Mouse (Mus musculus): ENCODE results near the gene Orc4. TPM values are rescaled to one million over a fixed set of nuclear protein-coding genes. Genes with fewer than 3 reads are reported as not detected.
A peak's percentile ranks its signal among the peaks of the same experiment; 100 is the strongest.

Gene Orc4
- polyA plus RNA-seq (2015; fragmentation: Nextera tagmentation; extraction: Ambion mirVana), result 88.0 and 92.1 TPM in 2 replicates

DNA sequence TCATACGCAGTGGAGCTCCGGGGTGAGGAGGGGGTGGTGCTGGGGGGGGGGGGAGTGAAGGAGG lies at the start of gene Orc4:
Orc4 (minus strand) TSS at position 26 of the 64 bp plus-strand sequence.
- ATAC-seq (ENCODE audit: insufficient number of reproducible peaks, low FRiP score, low TSS enrichment, low read depth), result no peak
- peaks cover 7% of the 10 kb centered on the region for H3K4me1 ChIP-seq
- 0% methylated on average over 2 of the region's 2 CpGs for WGBS
- H3K9me3 ChIP-seq, result no peaks in the 10 kb centered on the region
- peak within 1 kb of the TSS; percentile 90 for H3K4me3 ChIP-seq
- peak within 1 kb of the TSS; percentile 98 for H3K27ac ChIP-seq
- peak within 1 kb of the TSS; percentile 76 for H3K9ac ChIP-seq
- peak within 1 kb of the TSS; percentile 57 for H3K4me2 ChIP-seq
- no peaks in the 10 kb centered on the region for H3K27me3 ChIP-seq
- H3K36me3 ChIP-seq, result no peaks in the 10 kb centered on the region

DNA sequence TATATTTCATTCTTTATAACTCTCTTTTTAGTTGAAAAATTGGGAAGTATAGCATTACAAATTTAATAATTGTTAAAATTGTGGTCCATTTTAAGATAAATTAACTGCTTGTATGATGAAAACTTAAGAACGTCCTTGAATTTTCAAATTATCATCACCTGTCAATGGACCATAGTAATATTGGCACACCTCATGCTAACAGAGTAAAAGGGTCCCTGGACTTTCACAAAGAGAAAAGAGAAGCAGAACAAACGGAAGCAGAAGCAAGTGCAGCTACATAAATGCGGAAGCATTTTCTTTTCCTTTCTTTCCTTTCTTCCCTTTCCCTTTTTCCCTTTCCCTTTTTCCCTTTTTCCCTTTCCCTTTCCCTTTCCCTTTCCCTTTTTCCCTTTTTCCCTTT lies 40.2 kb upstream of the Orc4 start:
- H3K27ac ChIP-seq, result no peak overlapping the region
- H3K4me2 ChIP-seq, result no peak overlapping the region
- no peak overlapping the region for H3K9ac ChIP-seq
- no peaks in the 10 kb centered on the region for H3K9me3 ChIP-seq
- peaks cover 7% of the 10 kb centered on the region; the same call in 1 of the 2 replicates for H3K36me3 ChIP-seq
- H3K4me3 ChIP-seq, result no peak overlapping the region
- no peaks in the 10 kb centered on the region for H3K4me1 ChIP-seq
- no peak for ATAC-seq (ENCODE audit: insufficient number of reproducible peaks, low FRiP score, low TSS enrichment, low read depth)
- WGBS, result 83% methylated on average over 3 of the region's 3 CpGs
- no peaks in the 10 kb centered on the region for H3K27me3 ChIP-seq

DNA sequence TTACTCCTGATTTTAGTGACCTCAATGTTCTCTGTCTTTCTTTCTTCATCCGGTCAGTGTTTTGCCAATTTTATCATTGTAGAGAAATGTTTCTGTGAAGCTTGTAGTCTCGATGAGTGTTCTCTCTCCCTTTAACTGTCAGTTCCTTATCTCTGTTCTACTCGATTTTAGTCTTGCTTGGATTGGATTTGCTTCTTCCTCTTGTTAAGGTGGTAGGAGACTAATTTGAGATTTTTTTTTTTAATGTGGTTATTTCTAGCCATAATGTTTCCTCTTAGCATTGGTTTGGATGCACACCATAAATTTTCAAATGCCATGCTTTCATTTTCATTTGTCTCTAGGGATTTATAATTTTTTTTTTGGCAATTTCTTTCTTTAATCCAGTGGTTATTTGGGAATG lies 28.8 kb upstream of the Orc4 start:
- Histone ChIP-seq H3K36me3 (no peaks in the 10 kb centered on the region), H3K9ac (no peak overlapping the region), H3K27ac (no peak overlapping the region), H3K4me2 (no peak overlapping the region), H3K4me3 (no peak overlapping the region), H3K9me3 (no peaks in the 10 kb centered on the region), H3K4me1 (no peaks in the 10 kb centered on the region), H3K27me3 (no peaks in the 10 kb centered on the region)
- no peak for ATAC-seq (ENCODE audit: insufficient number of reproducible peaks, low FRiP score, low TSS enrichment, low read depth)
- WGBS, result 80% methylated on average over 3 of the region's 3 CpGs

DNA sequence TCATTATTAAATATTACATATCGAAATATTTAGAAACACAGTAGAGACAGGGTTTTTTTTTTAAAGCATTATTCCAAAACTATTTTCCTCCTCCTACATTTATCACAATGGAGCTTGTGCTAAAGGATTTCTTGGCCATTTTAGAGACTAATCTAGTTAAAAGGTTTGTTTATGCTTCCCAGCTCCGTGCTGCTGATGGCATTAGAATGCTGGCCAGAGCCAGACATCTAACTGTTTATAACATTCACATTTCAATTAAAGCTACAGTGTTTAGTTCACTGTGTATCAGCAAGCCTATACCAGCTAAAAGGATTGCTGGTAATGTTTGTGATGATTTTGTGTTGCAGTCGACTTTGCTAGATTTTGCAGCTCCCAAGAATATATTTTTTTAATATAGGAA lies 6.5 kb upstream of the Orc4 start:
- 0 out of 2 replicates have a peak, but pooled peaks cover 3% of the 10 kb centered on the region for H3K4me1 ChIP-seq
- no peak overlapping the region for H3K9ac ChIP-seq
- ATAC-seq (ENCODE audit: insufficient number of reproducible peaks, low FRiP score, low TSS enrichment, low read depth), result no peak
- H3K27ac ChIP-seq, result no peak overlapping the region
- no peaks in the 10 kb centered on the region for H3K9me3 ChIP-seq
- no peak overlapping the region for H3K4me2 ChIP-seq
- H3K27me3 ChIP-seq, result no peaks in the 10 kb centered on the region
- 58% methylated on average over 3 of the region's 3 CpGs for WGBS
- H3K36me3 ChIP-seq, result no peaks in the 10 kb centered on the region
- H3K4me3 ChIP-seq, result no peak overlapping the region

DNA sequence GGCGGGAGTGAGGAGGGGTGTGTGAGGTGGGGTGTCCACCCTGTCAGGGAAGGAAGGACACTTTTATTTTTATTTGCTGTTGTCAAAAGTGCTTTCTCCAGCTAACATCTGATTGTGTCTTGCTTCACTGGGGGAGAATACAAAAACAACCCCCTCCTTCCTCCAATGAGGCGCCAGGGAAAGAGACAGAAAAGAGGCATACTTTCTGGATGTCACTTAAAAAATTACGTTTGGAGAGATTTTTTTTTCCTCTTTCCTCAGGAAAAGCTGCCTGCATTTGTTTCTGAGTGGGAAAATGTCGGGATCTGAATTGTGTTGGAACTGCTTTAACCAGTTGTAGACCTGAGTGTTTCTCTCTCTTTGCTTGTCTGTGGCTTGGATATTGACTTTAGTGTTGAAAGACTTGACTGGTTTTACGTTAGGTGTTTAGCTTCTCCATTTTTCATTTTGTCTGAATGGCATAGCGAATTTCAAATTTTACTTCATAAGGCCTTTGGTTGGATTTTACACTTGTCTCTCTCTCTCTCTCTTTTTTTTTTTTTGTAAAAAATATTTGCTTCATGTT lies 321 bp upstream of the Orc4 start:
- H3K36me3 ChIP-seq, result no peaks in the 10 kb centered on the region
- H3K27ac ChIP-seq, result peak overlapping the region; percentile 98
- no peaks in the 10 kb centered on the region for H3K9me3 ChIP-seq
- 8% methylated on average over 5 of the region's 6 CpGs for WGBS
- H3K4me1 ChIP-seq, result peaks cover 7% of the 10 kb centered on the region
- peak overlapping the region; percentile 90 for H3K4me3 ChIP-seq
- no peaks in the 10 kb centered on the region for H3K27me3 ChIP-seq
- peak overlapping the region; percentile 57 for H3K4me2 ChIP-seq
- peak overlapping the region; percentile 76 for H3K9ac ChIP-seq
- no peak for ATAC-seq (ENCODE audit: insufficient number of reproducible peaks, low FRiP score, low TSS enrichment, low read depth)

DNA sequence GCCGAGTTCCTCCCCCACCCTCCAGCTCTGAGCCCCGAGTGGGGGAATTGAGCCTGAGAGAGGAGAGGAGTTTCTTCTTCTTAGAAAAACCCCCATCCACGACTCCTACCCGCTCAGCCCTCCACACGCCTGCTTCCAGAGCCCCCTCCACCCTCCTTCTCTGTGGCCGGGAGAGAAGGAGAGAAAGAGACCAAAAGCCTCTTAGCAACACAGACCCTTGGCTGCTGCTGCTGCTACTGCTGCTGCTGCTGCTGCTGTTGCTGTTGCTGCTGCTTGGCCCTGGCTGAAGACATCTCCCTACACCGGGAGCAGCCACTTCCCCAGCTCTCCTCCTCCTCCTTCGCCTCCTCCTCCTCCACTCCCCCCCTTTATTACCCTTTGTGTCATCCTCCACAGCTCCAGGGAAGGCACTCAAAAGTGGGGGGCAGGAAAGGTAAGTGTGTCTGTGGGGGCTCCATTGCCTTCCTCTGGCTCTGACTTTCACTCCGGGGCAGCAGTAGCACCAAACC lies 280 bp downstream of the Orc4 start:
- WGBS, result 0% methylated on average over 8 of the region's 9 CpGs
- Histone ChIP-seq H3K9me3 (no peaks in the 10 kb centered on the region), H3K36me3 (no peaks in the 10 kb centered on the region), H3K27me3 (no peaks in the 10 kb centered on the region), H3K4me2 (peak overlapping the region; percentile 57), H3K4me1 (peaks cover 7% of the 10 kb centered on the region), H3K27ac (peak overlapping the region; percentile 98), H3K9ac (peak overlapping the region; percentile 76), H3K4me3 (peak overlapping the region; percentile 90)
- no peak; the same call in 1 of the 2 replicates for ATAC-seq (ENCODE audit: insufficient number of reproducible peaks, low FRiP score, low TSS enrichment, low read depth)

DNA sequence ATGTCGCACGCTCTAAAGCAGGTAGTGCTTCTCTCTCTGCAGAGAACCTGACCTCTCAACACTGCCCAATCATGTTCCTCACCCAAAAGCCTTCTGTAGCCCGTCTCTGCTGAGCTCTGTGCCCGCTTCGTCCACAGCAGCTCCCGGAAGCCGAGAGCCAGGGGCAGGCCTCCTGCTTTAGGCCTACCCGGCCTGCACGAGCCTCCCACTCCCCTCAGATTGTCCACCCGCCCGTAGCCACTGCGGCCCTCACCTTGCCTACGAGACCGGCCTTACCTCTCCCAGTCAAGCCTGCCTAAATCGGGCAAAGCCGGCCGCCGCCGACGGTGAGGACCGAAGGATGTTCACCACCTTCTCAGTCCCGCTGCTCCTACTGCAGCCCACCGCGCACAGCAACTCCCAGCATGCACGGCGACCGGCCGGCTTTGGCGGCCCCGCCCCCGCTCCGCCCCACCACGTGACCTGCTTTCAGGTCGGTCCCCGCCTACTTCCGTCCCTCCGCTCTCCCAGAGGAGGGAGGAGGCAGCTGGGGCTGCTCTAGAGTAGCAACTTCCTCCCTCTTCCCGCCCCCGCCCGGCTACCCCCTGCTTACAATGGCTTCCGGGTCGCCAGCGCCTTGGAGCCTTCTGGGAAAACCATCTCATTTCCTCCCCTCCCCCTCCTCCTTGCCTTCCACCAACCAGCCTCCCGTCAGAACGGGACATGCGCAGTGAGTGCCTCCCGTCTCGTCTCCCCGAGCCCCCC lies 1.1 kb downstream of the Orc4 start, which contains the start of gene Mbd5:
Mbd5 (plus strand) TSS at position 668 of the 744 bp plus-strand sequence.
- H3K4me2 ChIP-seq, result peak within 1 kb of the TSS; percentile 57
- H3K27ac ChIP-seq, result peak within 1 kb of the TSS; percentile 98
- H3K9ac ChIP-seq, result peak within 1 kb of the TSS; percentile 88
- peak; percentile 100 for ATAC-seq (ENCODE audit: insufficient number of reproducible peaks, low FRiP score, low TSS enrichment, low read depth)
- H3K4me1 ChIP-seq, result peaks cover 7% of the 10 kb centered on the region
- WGBS, result under 1% methylated on average over 47 of the region's 49 CpGs
- H3K4me3 ChIP-seq, result peak within 1 kb of the TSS; percentile 90
- no peaks in the 10 kb centered on the region for H3K27me3 ChIP-seq
- H3K9me3 ChIP-seq, result no peaks in the 10 kb centered on the region
- H3K36me3 ChIP-seq, result no peaks in the 10 kb centered on the region

DNA sequence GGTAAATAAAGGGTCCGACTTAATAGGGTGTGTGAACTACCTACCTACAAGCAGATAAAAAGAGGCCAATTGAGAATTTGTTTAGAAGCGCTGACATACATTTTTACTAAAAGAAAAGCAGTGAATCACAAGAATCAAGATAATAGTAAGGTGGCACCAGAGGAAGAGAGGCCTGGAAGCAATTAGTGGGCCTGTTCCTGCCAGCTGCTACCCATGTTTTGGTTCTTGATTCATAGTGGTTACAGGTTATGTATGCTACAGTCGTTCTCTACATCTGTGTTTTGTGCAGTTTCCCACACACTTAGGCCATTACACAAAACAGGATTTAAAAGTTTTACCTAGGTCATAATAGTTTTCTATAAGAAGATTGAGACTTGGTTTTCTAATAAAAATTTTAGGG lies 2.3 kb downstream of the Orc4 start:
- WGBS, result 52% methylated on average over 3 of the region's 3 CpGs
- Histone ChIP-seq H3K9me3 (no peaks in the 10 kb centered on the region), H3K27ac (no peak overlapping the region), H3K4me1 (peaks cover 7% of the 10 kb centered on the region), H3K4me3 (peak overlapping the region; percentile 90), H3K27me3 (no peaks in the 10 kb centered on the region), H3K4me2 (peak overlapping the region; percentile 55), H3K36me3 (no peaks in the 10 kb centered on the region), H3K9ac (no peak overlapping the region)
- ATAC-seq (ENCODE audit: insufficient number of reproducible peaks, low FRiP score, low TSS enrichment, low read depth), result no peak

DNA sequence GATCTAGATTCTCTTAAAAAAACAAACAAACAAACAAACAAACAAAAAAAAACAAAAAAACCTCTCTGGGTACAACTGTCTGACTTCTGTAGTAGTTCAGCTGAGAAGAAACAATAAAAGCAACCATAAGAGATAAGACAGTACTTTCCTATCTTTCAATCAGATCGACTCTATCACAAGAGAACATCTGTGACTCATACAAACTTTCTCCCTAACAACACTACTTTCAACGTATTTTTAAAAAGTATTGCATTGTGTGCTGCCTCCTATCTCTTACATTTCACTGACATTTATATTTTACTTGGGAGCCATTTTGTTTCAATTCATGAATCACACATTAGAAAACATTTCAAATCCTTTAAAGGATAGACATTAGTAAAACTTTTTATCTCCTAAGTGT lies 15.0 kb downstream of the Orc4 start:
- Histone ChIP-seq H3K27ac (no peak overlapping the region), H3K36me3 (peaks cover 10% of the 10 kb centered on the region), H3K27me3 (no peaks in the 10 kb centered on the region), H3K9ac (no peak overlapping the region), H3K4me1 (no peaks in the 10 kb centered on the region), H3K9me3 (no peaks in the 10 kb centered on the region), H3K4me3 (no peak overlapping the region), H3K4me2 (no peak overlapping the region)
- WGBS, result 76% methylated on average over 2 of the region's 2 CpGs
- ATAC-seq (ENCODE audit: insufficient number of reproducible peaks, low FRiP score, low TSS enrichment, low read depth), result no peak

DNA sequence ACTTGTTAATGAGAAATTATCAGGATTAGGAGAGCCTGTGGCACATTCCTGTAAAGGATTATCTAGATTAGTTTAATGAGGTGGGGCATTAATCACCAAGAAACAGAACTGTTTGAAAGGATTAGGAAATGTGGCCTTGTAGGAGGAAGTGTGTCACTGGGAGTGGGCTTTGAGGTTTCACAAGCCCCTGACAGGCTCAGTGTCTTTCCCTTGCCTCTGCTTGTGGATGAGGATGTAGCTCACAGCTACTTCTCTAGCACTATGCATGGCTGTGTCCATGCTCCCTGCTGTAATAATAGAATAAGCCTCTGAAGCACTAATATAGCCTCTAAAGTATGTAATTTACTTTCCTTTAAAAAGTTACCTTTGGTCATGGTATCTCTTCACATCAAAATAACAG lies 34.2 kb downstream of the Orc4 start:
- no peak overlapping the region for H3K27ac ChIP-seq
- no peaks in the 10 kb centered on the region for H3K9me3 ChIP-seq
- no peaks in the 10 kb centered on the region for H3K27me3 ChIP-seq
- no peaks in the 10 kb centered on the region for H3K4me1 ChIP-seq
- H3K9ac ChIP-seq, result no peak overlapping the region
- ATAC-seq (ENCODE audit: insufficient number of reproducible peaks, low FRiP score, low TSS enrichment, low read depth), result no peak
- no peak overlapping the region for H3K4me3 ChIP-seq
- peaks cover 27% of the 10 kb centered on the region for H3K36me3 ChIP-seq
- H3K4me2 ChIP-seq, result no peak overlapping the region

DNA sequence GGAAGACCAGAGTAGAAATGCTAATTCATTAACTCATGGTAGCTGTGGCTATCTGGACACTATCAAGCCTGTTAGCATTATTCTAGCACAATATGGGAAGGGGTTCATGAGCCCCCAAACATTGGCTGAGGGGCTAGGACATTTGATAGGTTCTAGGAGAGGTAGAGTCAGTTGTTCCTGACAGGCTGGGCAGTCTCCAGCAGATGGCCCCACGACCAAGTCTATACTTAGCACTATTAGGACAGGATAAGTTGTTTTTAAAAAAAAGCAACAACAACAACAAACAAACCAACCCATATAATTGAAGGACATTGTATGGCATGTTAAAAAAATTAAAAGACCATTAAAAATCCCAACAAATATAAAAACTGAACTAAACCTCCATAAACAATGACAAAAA lies 35.9 kb downstream of the Orc4 start:
- Histone ChIP-seq H3K9ac (no peak overlapping the region), H3K9me3 (no peaks in the 10 kb centered on the region), H3K27ac (no peak overlapping the region), H3K4me3 (no peak overlapping the region), H3K27me3 (no peaks in the 10 kb centered on the region), H3K4me1 (no peaks in the 10 kb centered on the region), H3K4me2 (no peak overlapping the region), H3K36me3 (peaks cover 27% of the 10 kb centered on the region)
- 61% methylated on average over 1 of the region's 1 CpGs for WGBS
- no peak for ATAC-seq (ENCODE audit: insufficient number of reproducible peaks, low FRiP score, low TSS enrichment, low read depth)

DNA sequence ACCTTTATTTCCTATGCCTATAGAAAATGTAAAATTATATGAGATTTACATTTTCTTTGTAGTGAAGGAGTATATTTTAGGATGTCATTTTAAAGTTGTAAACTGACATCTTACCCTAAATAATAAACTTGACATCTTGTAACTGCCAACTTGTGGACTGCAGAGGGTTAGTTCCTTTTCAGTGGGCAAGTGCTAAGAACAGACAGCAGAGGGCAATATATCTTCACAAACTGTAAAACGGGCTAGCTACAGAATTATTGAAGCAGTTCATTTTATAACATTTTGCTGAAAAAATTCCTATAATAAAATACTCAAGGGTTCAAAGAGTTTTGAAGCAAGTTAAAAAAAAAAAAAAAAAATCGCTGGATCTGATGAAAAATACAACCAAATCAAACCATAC lies 41.2 kb downstream of the Orc4 start:
- peaks cover 24% of the 10 kb centered on the region for H3K36me3 ChIP-seq
- no peak overlapping the region for H3K4me2 ChIP-seq
- no peaks in the 10 kb centered on the region for H3K27me3 ChIP-seq
- H3K4me1 ChIP-seq, result no peaks in the 10 kb centered on the region
- H3K9ac ChIP-seq, result no peak overlapping the region
- no peak overlapping the region for H3K27ac ChIP-seq
- no peak for ATAC-seq (ENCODE audit: insufficient number of reproducible peaks, low FRiP score, low TSS enrichment, low read depth)
- 39% methylated on average over 2 of the region's 2 CpGs for WGBS
- no peaks in the 10 kb centered on the region for H3K9me3 ChIP-seq
- no peak overlapping the region for H3K4me3 ChIP-seq

DNA sequence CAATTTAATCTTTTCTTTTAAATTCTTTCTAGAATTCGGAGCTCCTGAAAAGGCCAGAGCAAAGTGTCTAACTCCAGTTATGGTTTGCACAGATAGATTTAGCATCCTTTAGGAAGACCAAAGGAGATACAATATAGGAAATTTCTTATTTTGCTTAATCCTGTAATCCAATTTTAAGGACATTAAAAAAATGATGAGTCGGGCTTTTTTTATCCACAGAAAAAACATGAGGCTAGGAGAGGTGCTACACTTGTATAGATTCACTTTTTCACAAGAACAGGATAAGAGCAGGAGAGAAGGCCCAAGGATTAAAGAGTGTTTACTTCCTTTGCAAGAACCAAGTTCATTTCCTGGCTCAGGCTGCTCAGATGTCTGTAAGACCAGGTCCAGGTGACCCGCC lies 54.9 kb downstream of the Orc4 start:
- no peak for ATAC-seq (ENCODE audit: insufficient number of reproducible peaks, low FRiP score, low TSS enrichment, low read depth)
- no peak overlapping the region for H3K9ac ChIP-seq
- H3K27me3 ChIP-seq, result no peaks in the 10 kb centered on the region
- H3K9me3 ChIP-seq, result no peaks in the 10 kb centered on the region
- H3K27ac ChIP-seq, result no peak overlapping the region
- H3K4me2 ChIP-seq, result no peak overlapping the region
- no peak overlapping the region for H3K4me3 ChIP-seq
- peaks cover 26% of the 10 kb centered on the region for H3K36me3 ChIP-seq
- H3K4me1 ChIP-seq, result no peaks in the 10 kb centered on the region
- WGBS, result 91% methylated on average over 3 of the region's 3 CpGs

Measured in limb, embryonic 15.5 days (tissue).